22 mouse cellular contexts compared by ENCODE assay signal in the genomic region with DNA sequence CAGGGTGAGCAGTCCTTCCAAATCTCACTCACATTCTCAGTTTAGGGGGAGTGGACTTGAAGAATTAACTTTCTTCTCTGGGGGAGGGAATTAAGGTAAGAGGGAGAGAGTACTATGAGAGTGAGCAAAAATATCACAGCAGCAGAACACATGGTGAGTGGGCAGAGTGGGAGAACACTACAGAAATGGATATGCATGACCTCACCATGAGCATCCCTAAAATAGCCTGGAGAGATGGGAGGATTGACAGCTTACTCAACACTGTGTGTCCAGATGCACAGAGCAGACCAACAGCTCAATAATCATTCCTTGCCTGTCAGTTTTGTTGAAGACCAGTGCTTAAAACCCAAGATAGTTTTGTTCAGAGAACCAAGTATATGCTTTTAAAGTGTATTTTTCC.
DNase-seq lines count a peak whose midpoint lies in the region; ATAC-seq and TF ChIP-seq lines count a peak whose summit lies in the region.
"Had no signal": no experiment of that assay in that cellular context is flagged by ENCODE, and none has a peak within 500 bp of the region (broad histone marks: within the 10 kb centered on the region; RNA-seq: fewer than 3 reads in every experiment).

No protein-coding gene starts in this region.

- DNase-seq in forebrain, postnatal 0 days: peak; percentile 18
- DNase-seq in brain, embryonic 18.5 days (ENCODE audit: low read depth, low spot score): peak; percentile 2
- DNase-seq in layer of hippocampus, postnatal 36 days: peak; percentile 14 to 48
- peak; percentile 42 to 80 for DNase-seq in right cerebral cortex, postnatal 10 days (ENCODE audit: low spot score in 2 of 2)
- DNase-seq in gastrocnemius, postnatal 25 days: no peak
- DNase-seq: cerebellum, adult 11-12 months; gastrocnemius, postnatal 36 days; heart, postnatal 14 days; kidney, postnatal 14 days had no signal

- ATAC-seq in forebrain, postnatal 0 days: peak; percentile 87
- ATAC-seq in forebrain, embryonic 16.5 days: no peak
- ATAC-seq in monocyte, adult 5-6 weeks (replicated peaks; ENCODE audit: insufficient number of reproducible peaks, low FRiP score, low TSS enrichment, poor library complexity, severe bottlenecking): no peak
- no peak for ATAC-seq in kidney, embryonic 14.5 days (ENCODE audit: low FRiP score, low TSS enrichment)
- ATAC-seq: forebrain, embryonic 14.5 days; intestine, embryonic 16.5 days; midbrain, embryonic 13.5 days had no signal

- no peak overlapping the region for H3K4me3 ChIP-seq in forebrain, postnatal 0 days (ENCODE audit: low read depth, low read length)
- H3K4me3 ChIP-seq in forebrain, embryonic 16.5 days (replicated peaks; ENCODE audit: low read length): no peak overlapping the region
- H3K4me3 ChIP-seq in kidney, embryonic 14.5 days (ENCODE audit: low read length): no peak overlapping the region
- H3K4me3 ChIP-seq: embryonic facial prominence, embryonic 10.5 days; hindbrain, embryonic 13.5 days; limb, embryonic 12.5 days; midbrain, embryonic 13.5 days; myocyte; neural tube, embryonic 15.5 days; stomach, embryonic 15.5 days had no signal

- no peaks in the 10 kb centered on the region for H3K9me3 ChIP-seq in forebrain, postnatal 0 days (ENCODE audit: low read length)
- no peaks in the 10 kb centered on the region for H3K9me3 ChIP-seq in forebrain, embryonic 16.5 days (ENCODE audit: control insufficient read depth, low read length)
- H3K9me3 ChIP-seq in kidney, embryonic 14.5 days (ENCODE audit: control insufficient read depth, low read length): no peaks in the 10 kb centered on the region
- H3K9me3 ChIP-seq: embryonic facial prominence, embryonic 10.5 days; hindbrain, embryonic 13.5 days; limb, embryonic 12.5 days; midbrain, embryonic 13.5 days; neural tube, embryonic 15.5 days; stomach, embryonic 15.5 days had no signal

- H3K4me1 ChIP-seq in forebrain, postnatal 0 days (ENCODE audit: insufficient read depth): no peaks in the 10 kb centered on the region
- H3K4me1 ChIP-seq in forebrain, embryonic 16.5 days (replicated peaks; ENCODE audit: control insufficient read depth, insufficient read depth, low read length): no peaks in the 10 kb centered on the region
- H3K4me1 ChIP-seq in kidney, embryonic 14.5 days (ENCODE audit: control insufficient read depth, insufficient read depth, low read length): no peaks in the 10 kb centered on the region
- H3K4me1 ChIP-seq: embryonic facial prominence, embryonic 10.5 days; hindbrain, embryonic 13.5 days; limb, embryonic 12.5 days; midbrain, embryonic 13.5 days; neural tube, embryonic 15.5 days; stomach, embryonic 15.5 days had no signal

- no peak overlapping the region for H3K27ac ChIP-seq in forebrain, postnatal 0 days (ENCODE audit: low read depth, low read length)
- H3K27ac ChIP-seq in forebrain, embryonic 16.5 days (ENCODE audit: low read length): no peak overlapping the region
- no peak overlapping the region for H3K27ac ChIP-seq in kidney, embryonic 14.5 days (ENCODE audit: low read depth, low read length)
- H3K27ac ChIP-seq: embryonic facial prominence, embryonic 10.5 days; hindbrain, embryonic 13.5 days; limb, embryonic 12.5 days; liver, embryonic 14.5 days; midbrain, embryonic 13.5 days; neural tube, embryonic 15.5 days; stomach, embryonic 15.5 days had no signal

- H3K27me3 ChIP-seq in forebrain, postnatal 0 days (ENCODE audit: insufficient read depth, low read length): no peaks in the 10 kb centered on the region
- no peaks in the 10 kb centered on the region for H3K27me3 ChIP-seq in forebrain, embryonic 16.5 days (replicated peaks; ENCODE audit: control insufficient read depth, insufficient read depth, low read length)
- H3K27me3 ChIP-seq in kidney, embryonic 14.5 days (ENCODE audit: control insufficient read depth, insufficient read depth, low read length): no peaks in the 10 kb centered on the region
- H3K27me3 ChIP-seq: hindbrain, embryonic 13.5 days; limb, embryonic 12.5 days; midbrain, embryonic 13.5 days; neural tube, embryonic 15.5 days; stomach, embryonic 15.5 days had no signal

- no peak overlapping the region for H3K9ac ChIP-seq in forebrain, postnatal 0 days
- H3K9ac ChIP-seq in forebrain, embryonic 16.5 days (replicated peaks; ENCODE audit: low read depth, low read length): no peak overlapping the region
- no peak overlapping the region for H3K9ac ChIP-seq in kidney, embryonic 14.5 days (ENCODE audit: low read depth, low read length)
- H3K9ac ChIP-seq: hindbrain, embryonic 13.5 days; limb, embryonic 12.5 days; liver, embryonic 14.5 days; midbrain, embryonic 13.5 days; neural tube, embryonic 15.5 days; stomach, embryonic 15.5 days had no signal

- no peak for TF ChIP-seq CTCF in forebrain, postnatal 0 days (IDR thresholded peaks at IDR 0.05; ENCODE audit: low read depth)

- H3K36me3 ChIP-seq in forebrain, postnatal 0 days (ENCODE audit: insufficient read depth): no peaks in the 10 kb centered on the region
- no peaks in the 10 kb centered on the region for H3K36me3 ChIP-seq in forebrain, embryonic 16.5 days (ENCODE audit: control insufficient read depth, insufficient read depth)
- H3K36me3 ChIP-seq in kidney, embryonic 14.5 days (ENCODE audit: control insufficient read depth, insufficient read depth, low read length): no peaks in the 10 kb centered on the region
- H3K36me3 ChIP-seq: embryonic facial prominence, embryonic 10.5 days; hindbrain, embryonic 13.5 days; limb, embryonic 12.5 days; midbrain, embryonic 13.5 days; neural tube, embryonic 15.5 days; stomach, embryonic 15.5 days had no signal

- H3K4me2 ChIP-seq in forebrain, postnatal 0 days (ENCODE audit: low read depth): no peak overlapping the region
- H3K4me2 ChIP-seq in forebrain, embryonic 16.5 days (ENCODE audit: low read length): no peak overlapping the region
- no peak overlapping the region for H3K4me2 ChIP-seq in kidney, embryonic 14.5 days (replicated peaks; ENCODE audit: low read depth, low read length)
- H3K4me2 ChIP-seq: hindbrain, embryonic 13.5 days; limb, embryonic 12.5 days; midbrain, embryonic 13.5 days; neural tube, embryonic 15.5 days; stomach, embryonic 15.5 days had no signal
